Mouse (Mus musculus): ENCODE measurements around the gene Rusc2.
A peak's percentile ranks its signal among the peaks of the same experiment; 100 is the strongest.

Gene Rusc2

DNA sequence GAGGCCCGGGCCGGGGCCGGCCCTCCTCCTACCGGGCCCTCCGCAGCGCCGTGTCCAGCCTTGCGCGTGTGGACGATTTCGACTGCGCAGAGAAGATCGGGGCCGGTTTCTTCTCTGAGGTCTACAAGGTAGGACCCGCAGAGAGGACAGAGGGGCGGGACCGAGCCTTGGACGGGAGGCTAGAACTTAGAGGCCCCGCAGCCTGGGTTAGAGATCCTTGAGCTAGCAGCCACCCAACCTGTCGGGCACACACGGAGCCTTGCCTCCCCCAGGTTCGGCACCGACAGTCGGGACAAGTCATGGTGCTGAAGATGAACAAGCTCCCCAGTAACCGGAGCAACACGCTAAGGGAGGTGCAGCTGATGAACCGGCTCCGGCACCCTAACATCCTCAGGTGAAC, 61.7 kb downstream of the Rusc2 start:
- DNase-seq (ENCODE audit: low spot score): peak; percentile 65

DNA sequence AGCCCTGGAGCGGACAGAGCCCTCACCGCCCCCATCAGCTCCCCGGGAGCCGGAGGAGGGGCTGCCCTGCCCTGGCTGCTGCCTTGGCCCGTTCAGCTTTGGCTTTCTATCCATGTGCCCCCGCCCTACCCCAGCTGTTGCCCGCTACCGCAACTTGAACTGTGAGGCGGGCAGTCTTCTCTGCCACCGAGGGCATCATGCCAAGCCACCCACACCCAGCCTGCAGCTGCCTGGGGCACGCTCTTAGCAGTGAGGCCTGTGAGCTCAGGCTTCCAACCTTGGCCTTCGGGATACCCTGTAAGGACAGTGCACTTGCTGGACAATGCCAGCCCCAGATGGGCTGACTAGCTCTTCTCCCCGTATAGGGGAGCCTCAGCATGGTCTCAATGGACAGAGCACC, 65.5 kb downstream of the Rusc2 start:
- peak; percentile 38 for DNase-seq (ENCODE audit: low spot score)

DNA sequence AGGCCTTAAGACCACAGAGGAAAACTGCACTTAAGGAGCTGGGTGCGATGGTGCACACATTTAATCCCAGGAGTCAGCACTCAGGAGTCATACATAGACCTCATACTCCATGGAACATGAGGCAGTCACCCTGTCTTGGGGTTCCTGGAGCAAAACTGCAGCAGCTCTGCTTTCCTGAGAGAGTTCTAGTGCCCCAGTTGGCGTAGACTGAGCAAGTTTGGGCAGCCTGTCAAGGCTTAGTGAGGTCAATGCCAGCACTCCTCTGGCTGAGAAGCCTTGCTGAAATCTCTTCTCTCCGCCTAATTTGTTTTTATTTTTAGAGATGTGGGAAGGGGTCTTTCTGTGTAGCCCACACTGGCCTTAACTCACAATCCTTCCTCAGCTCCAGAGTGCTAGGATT, 66.8 kb downstream of the Rusc2 start:
- DNase-seq (ENCODE audit: low spot score): no peak

DNA sequence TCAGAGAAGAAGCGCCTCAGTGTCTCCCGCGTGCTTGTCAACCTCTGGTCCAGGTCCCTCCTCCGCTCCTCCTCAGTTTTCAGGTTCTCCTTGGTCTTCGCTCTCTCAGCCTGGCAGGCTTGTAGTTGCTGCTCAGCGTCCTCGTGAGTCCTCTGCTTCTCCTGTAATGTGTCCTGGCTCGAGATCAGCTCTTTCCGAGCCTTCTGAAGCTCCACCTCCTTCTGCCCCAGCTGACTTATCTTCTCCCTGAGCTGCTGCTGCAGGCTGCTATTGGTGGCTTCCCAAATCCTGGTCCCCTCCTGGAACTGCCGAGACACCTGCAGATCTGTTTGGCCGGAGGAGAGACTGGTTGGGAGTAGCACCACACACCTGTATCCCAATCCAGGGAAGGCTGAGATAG, 70.5 kb downstream of the Rusc2 start:
- no peak for DNase-seq (ENCODE audit: low spot score)

DNA sequence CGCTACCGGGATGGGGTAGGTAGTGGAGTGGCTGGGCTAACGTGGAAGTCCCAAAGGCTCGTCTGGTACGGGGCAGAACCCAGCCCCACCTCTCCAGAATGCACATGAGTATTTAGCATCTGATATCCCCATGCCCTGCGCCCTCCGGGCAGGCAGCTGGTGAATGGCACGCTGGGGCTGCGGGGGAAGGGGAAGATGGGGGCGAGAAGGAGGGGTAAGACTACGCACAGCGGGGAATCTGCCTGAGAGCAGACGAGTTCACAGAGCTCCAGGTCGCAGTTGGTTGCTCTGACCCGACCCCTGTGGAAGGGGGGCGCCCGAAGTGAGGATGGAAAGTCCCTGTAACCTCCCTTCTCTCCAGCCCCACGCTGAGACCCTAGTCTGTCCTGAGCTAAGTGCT, 71.6 kb downstream of the Rusc2 start:
- DNase-seq (ENCODE audit: low spot score): no peak

DNA sequence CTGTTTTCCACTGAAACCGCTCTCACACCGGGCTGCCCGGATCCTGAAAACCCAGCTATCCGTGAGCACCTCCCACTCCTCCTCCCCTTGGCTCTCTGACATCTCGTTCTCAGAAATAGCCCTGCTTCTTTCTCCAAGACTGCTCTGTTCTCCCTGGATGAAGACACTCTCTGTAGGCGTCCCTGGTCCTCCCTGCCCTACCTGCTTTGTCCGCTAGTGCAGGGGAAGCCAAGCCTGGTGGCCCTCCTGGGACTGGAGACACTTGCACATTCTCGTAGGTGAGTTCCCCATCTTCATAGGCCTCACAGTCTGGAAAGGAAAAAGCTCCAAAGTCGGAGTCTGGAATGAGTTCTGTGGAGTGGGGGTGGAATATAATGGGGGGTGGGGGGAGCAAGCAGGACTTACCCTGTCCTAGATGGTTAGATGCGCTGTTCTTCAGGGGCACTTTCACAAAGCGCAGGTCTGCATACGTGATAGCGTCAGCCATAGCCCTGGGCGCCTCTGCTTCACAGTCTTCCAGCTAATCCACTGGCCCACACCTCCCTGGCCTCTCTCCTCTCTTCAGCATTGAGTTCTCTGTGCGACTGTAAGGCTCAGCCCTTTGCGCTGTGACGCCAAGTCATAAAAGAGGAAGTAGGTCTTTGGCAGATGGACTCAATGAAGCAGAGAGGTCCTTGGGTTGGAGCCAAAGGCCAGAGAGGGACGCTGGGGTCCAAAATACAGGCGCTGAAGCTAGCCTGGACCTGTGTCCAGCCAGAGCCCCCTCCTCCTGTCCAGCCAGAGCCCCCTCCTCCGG, 72.5 kb downstream of the Rusc2 start, which contains the start of gene Cd72:
TSS of gene Cd72 (minus strand) at position 588 of the 796 bp plus-strand sequence.
- no peak for DNase-seq (ENCODE audit: low spot score)

DNA sequence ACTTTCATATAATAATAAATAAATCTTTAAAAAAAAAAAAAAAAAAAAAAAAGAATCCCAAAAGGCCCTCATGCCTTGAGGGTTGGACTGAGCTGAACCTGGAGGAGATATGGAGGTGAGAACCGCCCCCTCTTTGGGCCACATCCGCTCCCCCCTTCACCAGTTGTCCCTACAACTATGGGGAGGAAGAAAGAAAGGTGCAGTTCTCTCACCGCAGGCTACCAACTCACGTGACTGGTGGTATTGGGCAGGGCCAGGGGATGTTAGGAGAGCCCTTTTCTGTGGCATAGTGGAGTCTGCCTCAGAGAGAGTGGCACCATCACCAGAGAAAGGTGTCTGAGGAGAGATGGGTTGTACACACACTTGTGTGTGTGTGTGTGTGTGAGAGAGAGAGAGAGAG, 74.7 kb downstream of the Rusc2 start:
- no peak for DNase-seq (ENCODE audit: low spot score)

- DNase-seq (ENCODE audit: low spot score): peak; percentile 55
These were observed 75.3 kb downstream of the Rusc2 start for GRCm38 (mm10) chr4:43457124-43457523.

DNA sequence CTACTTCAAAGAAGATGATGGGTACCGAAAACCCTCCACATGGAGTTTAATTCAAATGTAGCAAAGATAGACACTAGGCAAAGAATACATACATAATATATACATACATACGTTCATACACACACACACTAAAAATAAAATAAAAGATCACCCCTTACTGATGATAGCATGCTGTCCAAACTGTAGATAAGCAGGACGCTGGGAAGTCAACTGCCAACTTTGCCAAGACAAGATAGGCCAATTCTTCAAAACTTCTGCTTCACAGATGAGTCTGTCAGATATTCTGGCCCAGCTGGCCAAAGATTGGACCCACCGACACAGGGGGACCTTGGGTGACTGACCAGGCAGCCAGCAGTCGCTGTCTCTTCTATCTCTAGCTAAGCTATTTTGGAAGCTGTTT, 81.3 kb downstream of the Rusc2 start:
- DNase-seq (ENCODE audit: low spot score): no peak

GRCm38 (mm10) chr4:43465935-43466334, 84.2 kb downstream of the Rusc2 start:
- no peak for DNase-seq (ENCODE audit: low spot score)

GRCm38 (mm10) chr4:43466872-43467271, 85.1 kb downstream of the Rusc2 start:
- DNase-seq (ENCODE audit: low spot score): no peak

DNA sequence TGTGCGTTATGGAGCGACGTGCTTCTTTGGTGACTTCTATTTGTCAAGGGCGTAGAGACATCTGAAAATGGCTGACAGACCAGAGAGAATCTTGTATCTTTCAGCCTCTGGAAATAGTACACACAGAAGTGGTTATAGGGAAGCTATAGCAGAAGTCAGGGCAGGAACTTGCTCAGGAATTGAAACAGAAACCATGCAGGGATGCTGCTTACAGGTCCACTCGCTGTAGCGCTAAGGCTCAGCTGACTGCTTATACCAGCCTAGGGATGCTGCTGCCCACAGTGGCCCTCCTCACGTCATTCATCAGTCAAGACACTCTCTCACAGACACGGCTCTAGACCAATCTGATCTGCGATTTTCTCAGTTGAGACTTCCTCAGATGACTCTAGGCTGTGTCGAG, 88.5 kb downstream of the Rusc2 start:
- DNase-seq (ENCODE audit: low spot score): no peak

- DNase-seq (ENCODE audit: low spot score): no peak
These were observed 91.9 kb downstream of the Rusc2 start for GRCm38 (mm10) chr4:43473636-43474035.

GRCm38 (mm10) chr4:43476604-43477003, 94.8 kb downstream of the Rusc2 start:
- DNase-seq (ENCODE audit: low spot score): no peak

Measured in testis, postnatal 14 days (tissue).